Mouse (Mus musculus): Measurements from ENCODE around the gene Ppp1r12c. TPM values are rescaled to one million over a fixed set of nuclear protein-coding genes. Genes with fewer than 3 reads are reported as not detected.

Ppp1r12c gene
- total and polyA plus RNA-seq, 3 experiments = 55.8 to 103 (median 71.0) TPM

GRCm38 (mm10) chr7:4509863-4510608 lies 8.6 kb upstream of the Ppp1r12c start:
- in situ Hi-C loops (cut with MboI; ENCODE audit: low pct_ligation_motif_present, low pct_unique_long_range_greater_than_20kb, low sequenced_read_pairs) (loop anchor here (10.0 kb wide), 1 partner anchor 385 kb away; no protein-coding TSS in a partner anchor), dilution Hi-C loops (cut with MboI; ENCODE audit: extremely low pct_ligation_motif_present, extremely low pct_unique_long_range_greater_than_20kb, low sequenced_read_pairs) (no loop called here)
- Histone ChIP-seq H3K4me1 (ENCODE audit: control insufficient read depth in 1 of 2, insufficient read depth in 2 of 2) (peaks cover 12 to 17% of the 10 kb centered on the region in 2 experiments; a peak in 3 of 4 replicates), H3K9ac (ENCODE audit: insufficient read depth, low read depth) (no peak overlapping the region), H3K79me2 (replicated peaks; ENCODE audit: control insufficient read depth, extremely low read depth, insufficient read depth, poor library complexity, severe bottlenecking) (no peaks in the 10 kb centered on the region), H3K27ac (ENCODE audit: insufficient read depth, low read depth) (no peak overlapping the region), H3K36me3 (replicated peaks in 1 of 2; ENCODE audit: control insufficient read depth in 1 of 2, insufficient read depth in 1 of 2, low read length in 1 of 2) (no peaks in the 10 kb centered on the region), H3K4me3 (replicated peaks in 1 of 3; ENCODE audit: low read depth in 2 of 3, low read length in 2 of 3, poor library complexity in 1 of 3) (no peak overlapping the region), H3K4me2 (ENCODE audit: insufficient read depth, low read depth, poor library complexity, severe bottlenecking) (no peak overlapping the region), H3K27me3 (replicated peaks) (no peaks in the 10 kb centered on the region), H3K9me3 (replicated peaks; ENCODE audit: low read length) (no peaks in the 10 kb centered on the region)
- DNase-seq (ENCODE audit: extremely low read depth) = peak; percentile 58
- TF ChIP-seq MEF2A (IDR thresholded peaks at IDR 0.05; ENCODE audit: borderline replicate concordance, low read depth, low read length) (no peak), CTCF (conservative IDR thresholded peaks at IDR 0.05 in 1 of 2, IDR thresholded peaks at IDR 0.05 in 1 of 2; ENCODE audit: low read depth in 2 of 2, low read length in 2 of 2) (peak; percentile 28 to 65; a peak in 3 of 4 replicates), SMC3 (IDR thresholded peaks at IDR 0.05; ENCODE audit: low read depth, low read length) (peak; percentile 21; the same call in 1 of the 2 replicates)

- Histone ChIP-seq H3K36me3 (replicated peaks in 1 of 2; ENCODE audit: control insufficient read depth in 1 of 2, insufficient read depth in 1 of 2, low read length in 1 of 2) (no peaks in the 10 kb centered on the region), H3K9me3 (replicated peaks; ENCODE audit: low read length) (no peaks in the 10 kb centered on the region), H3K4me2 (ENCODE audit: insufficient read depth, low read depth, poor library complexity, severe bottlenecking) (no peak overlapping the region), H3K4me3 (replicated peaks in 1 of 3; ENCODE audit: low read depth in 2 of 3, low read length in 2 of 3, poor library complexity in 1 of 3) (no peak overlapping the region), H3K4me1 (ENCODE audit: control insufficient read depth in 1 of 2, insufficient read depth in 2 of 2) (peaks cover 20 to 28% of the 10 kb centered on the region in 2 experiments), H3K79me2 (replicated peaks; ENCODE audit: control insufficient read depth, extremely low read depth, insufficient read depth, poor library complexity, severe bottlenecking) (no peaks in the 10 kb centered on the region), H3K9ac (ENCODE audit: insufficient read depth, low read depth) (no peak overlapping the region), H3K27ac (ENCODE audit: insufficient read depth, low read depth) (no peak overlapping the region), H3K27me3 (replicated peaks) (no peaks in the 10 kb centered on the region)
- dilution Hi-C loops (cut with MboI; ENCODE audit: extremely low pct_ligation_motif_present, extremely low pct_unique_long_range_greater_than_20kb, low sequenced_read_pairs) = no loop called here
- in situ Hi-C loops (cut with MboI; ENCODE audit: low pct_ligation_motif_present, low pct_unique_long_range_greater_than_20kb, low sequenced_read_pairs) = no loop called here
- DNase-seq (ENCODE audit: extremely low read depth) = no peak
- TF ChIP-seq TBP (conservative IDR thresholded peaks at IDR 0.05; ENCODE audit: low read depth, low read length) (no peak), JUND (conservative IDR thresholded peaks at IDR 0.05; ENCODE audit: low read depth, low read length) (no peak), PAX5 (IDR thresholded peaks at IDR 0.05; ENCODE audit: low read length) (no peak), JUN (IDR thresholded peaks at IDR 0.05; ENCODE audit: insufficient read depth, low read depth, low read length) (no peak)
Measured at GRCm38 (mm10) chr7:4508739-4509116, 7.2 kb upstream of the Ppp1r12c start.

GRCm38 (mm10) chr7:4508062-4508738 lies 6.7 kb upstream of the Ppp1r12c start:
- in situ Hi-C loops (cut with MboI; ENCODE audit: low pct_ligation_motif_present, low pct_unique_long_range_greater_than_20kb, low sequenced_read_pairs) (no loop called here), dilution Hi-C loops (cut with MboI; ENCODE audit: extremely low pct_ligation_motif_present, extremely low pct_unique_long_range_greater_than_20kb, low sequenced_read_pairs) (no loop called here)
- Histone ChIP-seq H3K9ac (ENCODE audit: insufficient read depth, low read depth) (no peak overlapping the region), H3K9me3 (replicated peaks; ENCODE audit: low read length) (no peaks in the 10 kb centered on the region), H3K4me2 (ENCODE audit: insufficient read depth, low read depth, poor library complexity, severe bottlenecking) (no peak overlapping the region), H3K4me1 (ENCODE audit: control insufficient read depth in 1 of 2, insufficient read depth in 2 of 2) (peaks cover 20 to 29% of the 10 kb centered on the region in 2 experiments), H3K27ac (ENCODE audit: insufficient read depth, low read depth) (no peak overlapping the region), H3K79me2 (replicated peaks; ENCODE audit: control insufficient read depth, extremely low read depth, insufficient read depth, poor library complexity, severe bottlenecking) (no peaks in the 10 kb centered on the region), H3K27me3 (replicated peaks) (no peaks in the 10 kb centered on the region), H3K36me3 (replicated peaks in 1 of 2; ENCODE audit: control insufficient read depth in 1 of 2, insufficient read depth in 1 of 2, low read length in 1 of 2) (no peaks in the 10 kb centered on the region), H3K4me3 (replicated peaks in 1 of 3; ENCODE audit: low read depth in 2 of 3, low read length in 2 of 3, poor library complexity in 1 of 3) (no peak overlapping the region)
- TF ChIP-seq CTCF (conservative IDR thresholded peaks at IDR 0.05 in 1 of 2, IDR thresholded peaks at IDR 0.05 in 1 of 2; ENCODE audit: low read depth in 2 of 2, low read length in 2 of 2) = peak; percentile 32 to 42; a peak in 2 of 4 replicates
- no peak for TF ChIP-seq SMC3 (IDR thresholded peaks at IDR 0.05; ENCODE audit: low read depth, low read length)
- no peak for DNase-seq (ENCODE audit: extremely low read depth)
